Mouse (Mus musculus) embryonic facial prominence, embryonic 10.5 days (tissue): Measurements from ENCODE around the gene Sowahd. TPM values are rescaled to one million over a fixed set of nuclear protein-coding genes. Genes with fewer than 3 reads are reported as not detected.
A peak's percentile ranks its signal among the peaks of the same experiment; 100 is the strongest.
"Not testable (repeated sequence)": the region's sequence is repeated elsewhere in the genome, so short reads cannot be mapped to it uniquely, and the experiment has no call there.

Experiments used
- DNase-seq: peaks from one replicate; pipeline ENCODE4 v3.0.0-alpha.2; 2017; ENCODE audit warnings: low spot score
- H3K27ac ChIP-seq: fragments of 300-500 bp; sonication (generic); replicated peaks from 2 replicates; pipeline ENCODE4 v1.5.1; 2016; ENCODE audit warnings: mild to moderate bottlenecking
- H3K27me3 ChIP-seq: fragments of 300-500 bp; sonication (generic); replicated peaks from 2 replicates; pipeline ENCODE4 v1.6.1; 2016; ENCODE audit warnings: low read depth, mild to moderate bottlenecking; ENCODE audit not compliant: poor library complexity, severe bottlenecking
- H3K36me3 ChIP-seq: fragments of 300-500 bp; sonication (generic); replicated peaks from 2 replicates; pipeline ENCODE4 v1.6.1; 2016; ENCODE audit warnings: mild to moderate bottlenecking, moderate library complexity
- H3K4me1 ChIP-seq: fragments of 300-500 bp; sonication (generic); 2 replicates; pipeline ENCODE4 v1.6.1; 2016
- H3K4me3 ChIP-seq: fragments of 300-500 bp; sonication (generic); 2 replicates; pipeline ENCODE4 v1.5.1; 2016; ENCODE audit warnings: mild to moderate bottlenecking, moderate library complexity
- H3K9me3 ChIP-seq: fragments of 300-500 bp; sonication (generic); 2 replicates; pipeline ENCODE4 v1.6.1; 2016; ENCODE audit warnings: mild to moderate bottlenecking
- WGBS: fragments of 180-500 bp; shearing (Covaris S2); methylation state at CpG from one replicate; pipeline ENCODE4 v1.1.7; 2016; 5-methylcytosine and 5-hydroxymethylcytosine counted together
- polyA plus RNA-seq: library from polyadenylated mRNA; unstranded; fragments of >200 nt; fragmentation: Nextera tagmentation; extraction: Ambion mirVana; gene quantifications from 2 replicates; pipeline ENCODE4 v1.2.1, GENCODE M21; 2016

Gene Sowahd
- polyA plus RNA-seq, 1 experiment from 2014 or later, result not detected

DNA sequence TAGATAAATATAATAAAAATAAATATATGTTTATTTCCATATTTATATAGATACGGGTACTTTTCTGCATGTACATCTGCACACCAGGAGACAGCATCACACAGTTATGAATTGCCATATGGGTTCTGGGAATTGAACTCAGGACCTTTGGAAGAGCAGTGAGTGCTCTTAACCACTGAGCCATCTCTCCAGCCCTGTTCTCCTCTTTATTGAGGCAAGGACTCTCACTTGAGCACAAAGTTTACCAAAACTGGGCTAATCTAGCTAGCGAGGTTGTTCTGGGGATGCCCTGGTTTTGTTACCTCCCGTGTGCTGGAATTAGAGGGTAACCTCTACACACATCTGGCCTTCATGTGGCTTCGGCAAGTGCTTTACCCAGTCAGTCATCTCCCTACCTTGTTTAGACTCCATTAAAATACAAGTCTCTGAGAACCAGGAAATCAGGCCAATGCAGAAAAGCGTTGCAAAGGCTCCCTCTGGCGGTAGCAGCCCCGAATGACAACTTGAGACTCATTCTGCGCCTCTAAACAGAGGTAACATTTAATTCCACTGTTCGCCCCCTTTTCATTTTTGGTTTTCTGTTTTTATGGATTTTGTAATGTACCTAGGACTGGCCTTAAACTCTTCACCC is 25.7 kb downstream of the Sowahd start:
- peak; percentile 62 for DNase-seq
- H3K4me1 ChIP-seq, result no peaks in the 10 kb centered on the region
- no peaks in the 10 kb centered on the region for H3K9me3 ChIP-seq
- H3K36me3 ChIP-seq, result no peaks in the 10 kb centered on the region
- no peak overlapping the region for H3K4me3 ChIP-seq
- WGBS, result 34% methylated on average over 9 of the region's 9 CpGs
- no peaks in the 10 kb centered on the region for H3K27me3 ChIP-seq
- H3K27ac ChIP-seq, result no peak overlapping the region

DNA sequence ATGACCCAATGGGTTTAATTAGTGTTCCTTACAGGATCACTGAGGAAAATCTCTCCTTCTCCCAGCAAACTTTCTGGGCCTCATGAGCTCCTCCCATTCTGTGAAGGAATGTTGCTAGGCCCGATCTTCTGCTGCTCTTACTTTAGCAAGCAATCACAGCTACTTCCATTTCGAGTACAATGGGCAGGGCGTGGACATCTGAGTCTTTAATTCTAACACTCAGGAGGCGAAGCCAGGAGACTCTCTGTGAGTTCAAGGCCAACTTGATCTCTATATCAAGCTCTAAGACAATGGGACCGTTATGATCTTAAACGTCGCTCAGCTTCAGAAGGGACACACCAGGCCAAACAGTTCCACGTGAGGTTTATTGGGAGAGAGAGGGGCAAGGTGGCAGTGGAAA is 28.0 kb downstream of the Sowahd start:
- H3K27ac ChIP-seq, result no peak overlapping the region
- no peaks in the 10 kb centered on the region for H3K4me1 ChIP-seq
- peaks cover 10% of the 10 kb centered on the region for H3K36me3 ChIP-seq
- no peaks in the 10 kb centered on the region for H3K9me3 ChIP-seq
- H3K27me3 ChIP-seq, result no peaks in the 10 kb centered on the region
- WGBS, result 83% methylated on average over 8 of the region's 8 CpGs
- H3K4me3 ChIP-seq, result no peak overlapping the region
- no peak for DNase-seq

DNA sequence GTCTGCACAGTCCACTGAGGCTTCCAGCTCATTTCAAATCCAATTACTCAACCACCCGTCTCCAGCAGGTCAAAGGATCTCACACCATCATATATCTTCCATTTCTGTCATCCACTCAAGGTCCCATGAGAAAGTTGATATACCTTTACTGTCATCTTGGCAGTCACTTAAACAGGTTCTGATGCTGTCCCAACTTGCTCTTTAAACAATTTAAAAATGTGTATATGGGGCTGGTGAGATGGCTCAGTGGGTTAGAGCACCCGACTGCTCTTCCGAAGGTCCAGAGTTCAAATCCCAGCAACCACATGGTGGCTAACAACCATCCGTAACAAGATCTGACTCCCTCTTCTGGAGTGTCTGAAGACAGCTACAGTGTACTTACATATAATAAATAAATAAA is 31.7 kb downstream of the Sowahd start:
- peaks cover 33% of the 10 kb centered on the region for H3K36me3 ChIP-seq
- H3K4me1 ChIP-seq, H3K27me3 ChIP-seq, H3K4me3 ChIP-seq, H3K27ac ChIP-seq, H3K9me3 ChIP-seq, DNase-seq: not testable (repeated sequence)
- WGBS, result 76% methylated on average over 4 of the region's 4 CpGs

DNA sequence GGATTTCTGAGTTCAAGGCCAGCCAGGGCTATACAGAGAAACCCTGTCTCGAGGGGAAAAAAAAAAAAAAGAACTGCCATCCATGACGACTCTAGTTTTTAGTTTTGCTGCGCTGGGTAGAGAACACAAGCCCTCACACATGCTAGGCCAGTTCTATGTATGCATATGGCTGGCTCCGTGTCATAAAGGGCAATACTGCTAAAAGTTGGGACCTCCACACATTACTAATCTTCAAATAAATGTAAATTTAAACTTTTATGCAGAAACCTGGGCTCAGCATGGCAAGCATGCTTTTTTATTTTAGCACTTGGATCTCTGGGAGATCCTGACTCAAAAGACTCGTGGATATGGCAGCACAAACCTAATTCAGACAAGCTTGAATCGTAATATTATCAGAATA is 32.5 kb downstream of the Sowahd start:
- Histone ChIP-seq H3K4me3 (no peak overlapping the region), H3K4me1 (peaks cover 6% of the 10 kb centered on the region; the same call in 1 of the 2 replicates), H3K9me3 (no peaks in the 10 kb centered on the region), H3K27ac (no peak overlapping the region), H3K36me3 (peaks cover 33% of the 10 kb centered on the region), H3K27me3 (no peaks in the 10 kb centered on the region)
- DNase-seq, result no peak
- 60% methylated on average over 6 of the region's 6 CpGs for WGBS

DNA sequence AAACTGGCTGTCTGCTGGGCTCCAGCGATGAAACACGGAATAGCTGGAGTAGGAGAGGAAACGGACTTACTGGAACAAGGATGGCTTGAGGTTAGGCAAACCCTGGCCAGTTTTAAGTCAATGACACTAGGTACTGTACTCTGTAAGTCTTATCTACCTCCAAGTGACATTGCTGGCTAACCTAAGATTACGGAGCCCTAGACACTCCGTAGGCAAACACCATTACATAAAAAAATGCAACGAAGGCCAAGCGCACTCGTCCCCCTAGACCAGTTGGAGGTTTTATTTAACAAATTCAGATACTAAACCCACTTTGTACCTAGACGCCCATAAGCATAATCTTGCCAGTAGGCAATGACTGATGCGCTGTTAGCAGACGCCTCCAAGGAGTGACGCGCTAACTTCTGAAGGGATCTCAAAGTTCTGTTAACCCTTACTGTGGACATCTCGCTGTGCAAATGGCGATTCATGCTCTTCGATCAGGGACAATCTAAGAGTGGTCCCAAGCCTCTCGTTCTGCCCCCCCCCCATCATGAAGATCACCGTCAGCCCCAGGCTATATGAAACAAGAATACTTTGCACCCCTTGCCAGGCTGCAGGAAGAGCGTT is 35.8 kb downstream of the Sowahd start:
- H3K9me3 ChIP-seq, result no peaks in the 10 kb centered on the region
- WGBS, result 21% methylated on average over 19 of the region's 19 CpGs
- DNase-seq, result no peak
- peaks cover 33% of the 10 kb centered on the region for H3K36me3 ChIP-seq
- peaks cover 6% of the 10 kb centered on the region; the same call in 1 of the 2 replicates for H3K4me1 ChIP-seq
- H3K27ac ChIP-seq, result peak overlapping the region; percentile 92
- no peaks in the 10 kb centered on the region for H3K27me3 ChIP-seq
- H3K4me3 ChIP-seq, result peak overlapping the region; percentile 69

DNA sequence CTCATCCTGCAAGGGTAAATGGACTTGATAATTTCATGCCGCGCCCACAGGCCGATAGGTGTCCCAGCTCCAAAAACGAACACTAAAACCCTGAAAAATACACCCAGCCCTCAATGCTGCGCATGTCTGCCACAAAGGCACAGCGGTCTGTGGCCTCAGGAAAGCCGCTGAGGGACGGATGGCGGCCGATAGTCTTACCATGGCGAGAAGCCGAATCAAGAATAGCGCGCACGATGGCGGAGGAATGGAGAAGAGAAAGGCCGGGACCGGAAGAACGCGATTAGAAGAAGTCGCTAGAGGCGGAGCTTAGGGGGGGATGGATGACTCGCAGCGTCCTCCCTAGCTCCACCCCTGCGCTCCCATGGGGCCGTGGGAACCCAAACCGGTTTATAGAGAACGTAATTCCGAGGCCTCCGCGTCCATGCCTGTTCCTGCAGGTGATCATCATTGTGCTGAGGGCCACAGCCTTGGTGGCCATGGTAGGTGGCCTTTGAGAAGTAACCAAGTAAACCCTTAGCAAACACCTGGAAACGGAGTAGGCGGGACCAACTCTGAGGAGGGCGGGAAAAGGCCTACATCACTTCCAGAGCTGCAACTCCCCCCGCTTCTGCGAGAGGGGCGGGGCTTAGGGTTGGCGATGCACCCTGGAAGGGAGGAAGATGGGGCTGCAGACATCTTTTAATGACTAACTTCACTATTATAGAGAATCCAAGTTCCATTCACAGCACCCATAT is 36.4 kb downstream of the Sowahd start, which contains the start of gene Rpl39:
Gene Rpl39 (minus strand): TSS at position 476 of the 734 bp plus-strand sequence.
- H3K27me3 ChIP-seq, result no peaks in the 10 kb centered on the region

DNA sequence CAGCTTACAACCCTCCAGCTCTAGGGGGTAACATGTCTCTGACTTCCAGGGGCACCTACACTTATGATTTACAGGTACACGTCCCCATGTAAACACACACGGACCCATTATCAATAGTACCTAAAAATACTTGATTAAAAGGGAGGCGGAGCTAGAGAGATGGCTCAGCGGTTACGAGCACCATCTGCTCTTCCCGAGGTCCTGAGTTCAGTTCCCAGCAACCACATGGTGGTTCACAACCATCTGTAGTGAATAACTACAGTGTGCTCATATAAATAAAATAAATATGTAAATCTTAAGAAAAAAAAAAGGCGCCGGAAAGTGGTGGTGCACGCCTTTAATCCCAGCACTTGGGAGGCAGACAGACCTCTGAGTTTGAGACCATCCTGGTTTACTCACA is 37.0 kb downstream of the Sowahd start:
- Histone ChIP-seq H3K4me3 (peak overlapping the region; percentile 69), H3K27me3 (no peaks in the 10 kb centered on the region), H3K9me3 (no peaks in the 10 kb centered on the region), H3K36me3 (peaks cover 32% of the 10 kb centered on the region), H3K27ac (peak overlapping the region; percentile 92), H3K4me1 (peaks cover 6% of the 10 kb centered on the region; the same call in 1 of the 2 replicates)
- no peak for DNase-seq
- WGBS, result 21% methylated on average over 9 of the region's 9 CpGs

More for the DNA sequence above, 36.4 kb downstream of the Sowahd start, which contains the start of gene Rpl39:
- DNase-seq, result peak; percentile 87
- no peaks in the 10 kb centered on the region for H3K9me3 ChIP-seq
- WGBS, result 15% methylated on average over 38 of the region's 38 CpGs
- H3K4me1 ChIP-seq, result peaks cover 6% of the 10 kb centered on the region; the same call in 1 of the 2 replicates
- peak within 1 kb of the TSS; percentile 92 for H3K27ac ChIP-seq
- peaks cover 33% of the 10 kb centered on the region for H3K36me3 ChIP-seq
- H3K4me3 ChIP-seq, result peak within 1 kb of the TSS; percentile 69

DNA sequence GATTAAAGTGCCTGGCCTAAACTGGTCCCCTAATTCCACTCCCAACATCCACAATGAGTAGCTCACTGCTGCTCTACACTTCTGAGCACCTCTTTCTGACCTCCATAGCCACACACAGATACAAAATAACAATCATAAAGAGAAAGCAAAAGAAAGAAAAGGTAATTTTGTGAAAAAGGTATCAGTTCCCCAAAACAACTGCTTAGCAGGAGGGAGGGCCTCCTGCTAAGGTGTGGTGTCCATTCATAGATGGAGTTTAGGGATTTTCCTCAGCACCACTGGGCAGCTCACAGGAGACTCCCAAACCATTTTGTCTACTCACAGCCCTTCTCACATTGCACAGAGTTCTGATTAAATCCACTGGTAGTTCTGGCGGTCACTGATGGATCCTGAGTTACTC is 40.1 kb downstream of the Sowahd start:
- no peak for DNase-seq
- Histone ChIP-seq H3K27me3 (no peaks in the 10 kb centered on the region), H3K9me3 (no peaks in the 10 kb centered on the region), H3K36me3 (peaks cover 15% of the 10 kb centered on the region), H3K4me3 (no peak overlapping the region), H3K27ac (no peak overlapping the region), H3K4me1 (no peaks in the 10 kb centered on the region)
- 86% methylated on average over 1 of the region's 1 CpGs for WGBS

DNA sequence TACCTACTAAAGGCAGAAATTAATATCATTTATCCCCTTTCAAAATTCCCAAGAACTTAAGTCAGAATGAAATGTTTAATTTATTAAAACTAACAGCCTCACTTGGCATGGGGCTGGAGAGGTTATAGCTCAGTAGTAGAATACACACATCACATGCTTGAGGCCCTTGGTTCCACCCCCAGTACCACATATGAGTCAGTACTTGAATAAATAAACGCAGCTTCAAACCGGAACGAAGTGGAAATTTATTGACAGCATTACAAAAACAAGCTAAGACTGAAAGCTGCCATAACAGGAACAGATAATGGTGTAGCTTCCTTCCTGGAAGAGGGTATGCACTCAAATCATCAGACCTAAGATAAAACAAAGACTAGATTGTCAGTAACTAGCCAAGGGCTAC is 42.8 kb downstream of the Sowahd start:
- no peak overlapping the region for H3K27ac ChIP-seq
- H3K4me3 ChIP-seq, result no peak overlapping the region
- H3K27me3 ChIP-seq, result no peaks in the 10 kb centered on the region
- no peaks in the 10 kb centered on the region for H3K4me1 ChIP-seq
- 81% methylated on average over 3 of the region's 3 CpGs for WGBS
- no peak for DNase-seq
- peaks cover 32% of the 10 kb centered on the region for H3K36me3 ChIP-seq
- H3K9me3 ChIP-seq, result no peaks in the 10 kb centered on the region

DNA sequence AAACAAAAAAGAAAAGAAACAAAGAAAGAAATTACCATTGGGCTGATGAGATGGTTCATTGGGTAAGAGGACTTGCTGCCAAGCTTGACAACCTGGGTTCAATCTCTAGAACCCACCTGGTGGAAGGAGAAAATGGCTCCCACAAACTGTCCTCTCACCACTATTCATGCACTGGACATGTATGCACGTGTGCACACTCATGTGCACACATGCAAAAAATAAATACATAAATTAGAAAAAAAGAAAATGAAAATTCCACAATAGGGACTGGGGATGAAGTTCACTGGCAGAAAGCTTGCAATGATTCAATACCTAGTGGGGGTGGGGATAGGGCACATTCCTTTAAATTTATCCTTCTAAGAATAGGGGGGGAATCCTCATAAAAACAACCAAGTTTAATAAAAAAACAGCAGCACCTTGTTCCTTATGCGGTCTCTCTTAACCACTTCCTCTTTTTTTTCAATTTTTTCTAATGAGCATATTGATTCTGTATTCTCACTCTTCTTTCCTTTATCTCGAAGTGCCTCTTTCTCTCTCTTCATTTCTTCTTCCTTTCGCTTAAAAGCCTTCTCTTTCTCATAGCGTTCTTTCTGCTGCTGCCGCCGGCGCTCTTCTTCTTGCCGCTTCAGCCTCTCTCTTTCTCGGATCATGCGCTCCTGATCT is 46.6 kb downstream of the Sowahd start:
- 92% methylated on average over 11 of the region's 11 CpGs for WGBS
- Histone ChIP-seq H3K27me3 (no peaks in the 10 kb centered on the region), H3K4me1 (no peaks in the 10 kb centered on the region), H3K36me3 (peaks cover 62% of the 10 kb centered on the region), H3K9me3 (no peaks in the 10 kb centered on the region), H3K4me3 (no peak overlapping the region), H3K27ac (no peak overlapping the region)
- DNase-seq, result no peak

DNA sequence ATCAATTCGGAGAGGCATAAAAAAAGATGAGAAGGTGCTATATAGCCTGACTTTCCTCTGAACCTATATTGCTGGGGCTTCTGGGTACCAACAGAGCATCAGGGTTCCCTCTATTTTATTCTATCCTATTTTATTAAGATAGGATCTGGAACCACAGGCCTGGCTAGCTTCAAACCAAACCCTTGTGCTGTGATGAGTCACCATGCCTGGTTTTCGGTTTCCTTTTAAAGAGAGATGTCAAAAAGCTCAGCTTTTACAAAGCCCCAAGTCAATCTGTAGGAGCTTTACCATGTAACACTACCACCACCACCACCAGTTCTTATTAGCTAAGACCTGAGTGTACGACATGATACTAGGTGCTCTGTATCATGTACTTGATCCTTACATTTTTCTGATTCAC is 50.0 kb downstream of the Sowahd start:
- Histone ChIP-seq H3K27me3 (no peaks in the 10 kb centered on the region), H3K27ac (no peak overlapping the region), H3K4me3 (no peak overlapping the region), H3K36me3 (peaks cover 70% of the 10 kb centered on the region), H3K9me3 (no peaks in the 10 kb centered on the region), H3K4me1 (no peaks in the 10 kb centered on the region)
- no peak for DNase-seq
- WGBS, result 86% methylated on average over 3 of the region's 3 CpGs
